Mouse (Mus musculus): ENCODE measurements at regions not wholly inside any gene's neighbourhood (a gene's known extent, or its start where the extent isn't known, plus 50 kb on each side); places are given as distances from the start of the nearest gene placed in this dataset.

DNA sequence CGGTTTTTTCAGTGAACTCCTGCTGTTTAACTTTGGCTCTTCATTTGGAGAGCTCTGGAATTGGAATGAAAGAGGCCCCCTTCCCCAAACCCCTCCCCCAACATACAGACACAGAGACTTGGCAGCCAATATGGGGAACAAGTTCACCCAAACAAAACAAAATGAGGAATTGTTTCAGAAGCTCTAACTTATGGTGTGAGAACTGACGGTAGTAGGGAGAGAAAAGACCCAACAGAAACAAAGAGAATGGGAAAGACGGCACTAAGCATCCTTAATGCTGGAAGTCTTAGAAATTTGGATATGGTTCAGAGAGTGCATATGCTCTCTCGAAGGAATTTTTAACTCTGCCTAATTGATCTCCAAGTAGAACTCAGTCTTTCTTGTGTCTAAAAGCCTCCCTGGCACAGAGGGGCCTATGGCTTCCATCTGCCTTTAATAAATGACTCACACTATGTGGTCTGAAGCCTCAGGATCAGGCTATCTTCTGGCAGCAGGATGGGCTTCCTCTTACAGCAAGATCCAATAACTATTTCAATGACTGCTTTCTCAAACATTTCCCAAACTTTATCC, 438.2 kb upstream of the Map3k7 start:
- no peak for DNase-seq

DNA sequence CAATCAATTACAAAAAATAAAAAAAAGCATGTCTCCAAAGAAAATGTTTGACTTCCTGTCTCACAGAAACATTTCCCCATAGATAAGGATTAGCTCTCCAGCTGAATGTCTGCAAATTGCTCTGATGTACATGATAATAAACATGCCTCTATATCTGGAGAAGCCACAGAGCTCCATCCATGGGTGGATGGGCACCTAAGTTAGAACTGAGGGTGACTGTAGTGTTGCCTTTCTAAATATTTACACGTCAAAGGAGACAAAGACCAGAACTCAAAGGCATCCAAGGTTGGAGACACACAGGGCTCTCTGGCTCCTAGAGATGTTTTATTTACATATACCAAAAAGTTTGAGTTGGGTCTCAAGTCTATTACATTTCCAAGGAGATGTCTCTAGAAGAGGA, 427.1 kb upstream of the Map3k7 start:
- no peak for DNase-seq

DNA sequence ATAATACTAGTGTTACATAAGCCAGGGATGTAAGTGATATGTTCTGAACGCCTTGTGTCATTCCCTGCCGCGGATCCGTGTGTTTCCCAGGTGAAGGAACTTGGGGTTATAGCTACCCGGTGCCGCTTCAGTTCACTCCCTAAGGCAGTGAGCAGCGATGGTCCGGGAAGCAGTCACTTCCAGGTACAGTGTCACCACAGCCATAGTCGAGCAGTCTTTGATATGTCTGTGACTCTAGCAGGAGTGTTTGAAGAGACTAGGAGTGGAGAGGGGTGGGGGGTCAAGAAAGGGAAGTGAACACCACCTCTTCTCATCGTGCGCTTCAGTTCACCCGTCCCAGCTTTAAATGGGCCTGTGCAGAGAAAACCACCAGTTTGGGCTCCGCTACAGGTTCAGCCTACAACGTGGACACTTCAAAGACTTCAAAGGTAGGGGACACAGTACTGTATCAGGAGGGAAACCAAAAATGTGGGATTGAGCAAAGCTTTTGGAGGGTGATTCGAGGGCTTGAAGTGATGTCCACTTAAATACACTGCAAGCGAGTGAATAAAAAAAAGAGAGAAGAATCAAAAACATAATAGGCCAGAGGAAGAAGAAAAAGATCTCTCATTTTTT, 410.0 kb upstream of the Map3k7 start:
- peak in 1 of 2 experiments; percentile 27 for DNase-seq

DNA sequence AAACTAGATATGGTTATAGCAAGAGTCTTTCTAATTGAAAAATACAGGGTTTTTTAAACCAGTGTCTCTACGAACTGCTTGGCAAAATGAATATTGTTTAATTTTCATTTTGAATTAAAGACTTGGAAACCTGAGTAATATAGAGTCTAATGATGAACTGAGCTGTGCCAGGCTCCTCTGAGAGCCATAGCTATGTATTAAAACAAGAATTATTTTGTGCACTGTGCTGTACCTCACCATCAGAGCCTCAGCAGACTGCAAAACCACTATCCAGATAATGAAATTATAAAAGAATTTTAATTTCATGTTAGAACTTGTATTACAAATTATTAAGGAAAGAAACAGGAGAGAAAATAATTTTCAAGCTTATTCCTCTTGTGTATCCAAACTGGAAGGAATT, 408.8 kb upstream of the Map3k7 start:
- no peak for DNase-seq

DNA sequence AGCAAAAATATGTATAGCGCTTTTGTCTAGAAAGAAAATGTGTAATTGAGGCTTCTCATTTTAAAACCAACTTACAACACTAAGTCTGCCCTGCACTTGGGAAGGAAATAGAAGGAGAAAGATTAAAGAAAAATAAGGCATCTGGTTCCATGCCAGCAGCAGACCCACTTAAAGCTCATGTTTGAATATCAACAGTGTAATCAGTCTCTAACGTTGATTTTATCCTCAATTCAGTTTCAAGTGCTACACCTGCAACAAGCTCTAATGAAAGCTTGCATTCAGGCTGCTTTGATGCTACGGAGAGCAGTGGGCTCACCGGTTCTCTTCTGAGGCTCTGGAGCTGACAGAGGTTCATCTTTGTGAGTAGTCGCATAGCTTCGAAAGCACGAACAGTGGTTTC, 406.6 kb upstream of the Map3k7 start:
- DNase-seq = no peak

DNA sequence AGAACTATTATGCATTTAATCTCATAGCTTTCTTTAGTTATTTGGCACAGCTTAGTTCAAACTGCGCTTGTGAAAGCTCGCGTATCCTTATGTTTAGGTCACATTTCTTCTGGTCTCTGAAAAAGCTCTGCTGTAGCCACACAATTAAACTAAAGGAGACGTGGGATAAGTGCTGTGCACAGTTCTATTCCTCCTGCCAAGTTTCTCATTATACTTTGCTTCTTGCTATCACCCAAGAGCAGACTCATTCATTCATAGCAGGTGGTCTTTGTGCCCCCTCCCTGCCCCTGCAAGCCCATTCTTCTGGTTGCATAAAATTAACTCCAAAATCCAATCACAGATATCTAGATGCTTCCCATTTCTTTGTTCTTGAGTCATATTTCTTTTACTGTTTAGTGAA, 403.6 kb upstream of the Map3k7 start:
- no peak for DNase-seq

DNA sequence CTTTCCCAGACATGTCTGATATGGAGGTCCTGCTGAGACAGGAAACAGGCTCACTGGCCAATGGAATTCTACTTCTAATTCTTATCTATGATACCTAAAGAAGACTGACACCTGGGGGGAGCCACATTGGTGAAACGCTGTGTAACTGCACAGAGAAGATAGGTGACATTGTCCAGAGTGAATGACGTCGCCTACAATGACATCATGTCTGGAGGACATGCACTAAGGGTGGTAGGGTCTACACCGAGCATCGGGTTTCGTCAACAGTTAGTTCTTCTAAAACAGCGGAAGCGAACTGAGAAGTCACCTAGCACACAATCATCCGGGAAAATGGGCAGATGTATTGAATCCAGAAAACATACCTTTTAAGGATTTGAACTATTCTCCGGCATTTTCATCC, 402.7 kb upstream of the Map3k7 start:
- no peak for DNase-seq

DNA sequence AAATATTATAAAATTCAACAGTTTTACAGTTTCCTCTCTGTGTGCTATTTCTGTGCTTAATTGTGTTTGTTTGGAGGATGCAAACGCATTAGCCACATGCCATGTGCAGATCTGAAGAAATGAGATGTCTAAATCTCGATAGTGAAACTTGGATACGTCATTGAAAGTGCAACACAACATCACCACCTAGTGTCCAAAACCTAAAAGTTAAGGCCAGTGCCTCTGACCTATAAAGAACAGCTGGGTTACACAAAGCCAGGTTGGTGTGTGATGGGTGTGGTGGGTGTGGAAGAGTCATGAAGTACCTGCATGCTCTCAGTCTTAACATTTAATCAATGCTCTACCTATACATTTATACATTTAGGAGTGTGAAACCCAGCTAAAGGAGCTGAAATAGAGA, 402.1 kb upstream of the Map3k7 start:
- DNase-seq = peak; percentile 15 to 23

DNA sequence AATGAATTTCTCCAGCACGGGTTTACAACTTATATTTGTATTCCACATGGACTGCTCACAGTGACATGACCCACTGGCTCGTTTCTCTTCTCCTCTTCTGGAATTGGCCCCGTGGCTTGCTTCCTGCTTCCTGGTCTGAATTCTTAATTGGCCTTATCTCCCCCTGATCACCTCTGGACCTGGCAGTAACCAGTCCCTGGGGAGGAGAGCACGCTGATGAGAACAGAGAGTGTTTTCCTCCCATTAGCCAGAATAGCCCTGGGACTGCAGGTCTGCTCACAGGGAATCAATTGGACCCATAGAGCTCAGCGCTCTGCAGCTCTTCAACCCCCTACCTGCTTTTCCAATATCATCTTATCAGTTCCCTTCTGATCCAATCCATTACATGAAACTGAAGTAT, 397.7 kb upstream of the Map3k7 start:
- DNase-seq = no peak

DNA sequence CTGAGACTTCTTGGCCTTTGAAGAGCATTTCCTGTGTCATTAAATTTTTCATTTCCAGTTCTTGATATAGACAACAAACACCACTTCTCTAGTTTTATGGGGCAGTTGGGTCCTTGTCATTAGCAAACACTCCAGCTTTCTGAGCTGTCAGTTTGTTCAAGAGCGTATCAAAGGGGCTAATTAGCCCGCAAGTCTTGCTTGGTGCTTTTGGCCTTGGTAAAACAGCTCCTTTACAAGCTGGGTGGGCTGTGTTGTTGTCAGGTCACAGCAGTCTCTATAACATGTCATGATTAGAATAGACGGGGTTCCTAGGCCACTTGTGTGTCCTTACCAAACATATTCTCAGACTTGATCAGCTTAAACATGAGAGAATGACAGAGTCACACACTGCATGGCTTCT, 397.1 kb upstream of the Map3k7 start:
- DNase-seq = no peak

DNA sequence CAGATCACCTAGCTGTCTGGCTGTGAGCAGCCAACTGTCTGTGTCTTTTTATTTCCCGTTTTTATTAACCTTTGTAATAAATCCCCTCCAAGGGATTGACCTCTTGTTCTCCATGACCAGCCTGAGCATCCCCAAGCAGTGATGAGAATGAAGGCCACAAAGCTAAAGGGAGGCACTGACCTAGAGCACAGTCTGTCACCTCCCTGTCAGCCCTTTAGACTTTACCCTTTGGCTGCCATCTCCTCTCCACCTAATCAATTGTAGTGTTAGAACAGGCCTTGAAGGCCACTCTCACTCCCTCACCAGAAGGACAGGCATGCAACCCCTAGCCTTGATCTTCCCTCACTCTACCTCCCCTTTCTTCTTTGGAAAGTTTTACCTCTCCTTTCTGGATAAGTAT, 394.2 kb upstream of the Map3k7 start:
- no peak for DNase-seq

DNA sequence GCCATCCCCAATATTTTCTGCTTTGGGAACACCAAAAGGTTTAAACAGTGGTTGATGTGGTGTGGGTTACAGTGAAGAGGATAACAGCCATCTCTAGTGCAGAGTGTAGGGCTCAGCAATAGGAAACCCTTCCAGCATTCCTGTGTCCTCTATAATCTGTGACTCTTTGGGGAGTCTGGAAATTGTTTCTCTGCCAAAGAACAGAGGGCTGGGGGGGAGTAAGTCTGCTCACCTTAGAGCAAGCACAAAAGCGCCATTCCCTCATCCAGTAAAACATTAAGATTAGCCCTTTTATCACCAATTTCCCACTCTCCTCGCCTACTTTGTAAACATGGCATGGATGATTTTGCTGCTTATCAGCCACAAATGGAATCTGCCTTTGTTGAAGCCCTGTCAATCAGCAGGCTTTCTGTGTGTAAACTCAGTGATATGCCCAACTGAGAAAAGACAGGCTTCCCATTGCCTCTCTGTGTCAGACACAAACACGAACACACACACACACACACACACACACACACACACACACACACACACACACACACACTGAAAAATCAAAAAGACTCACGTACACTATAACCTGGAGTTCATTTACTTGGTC, 386.8 kb upstream of the Map3k7 start:
- DNase-seq = no peak

DNA sequence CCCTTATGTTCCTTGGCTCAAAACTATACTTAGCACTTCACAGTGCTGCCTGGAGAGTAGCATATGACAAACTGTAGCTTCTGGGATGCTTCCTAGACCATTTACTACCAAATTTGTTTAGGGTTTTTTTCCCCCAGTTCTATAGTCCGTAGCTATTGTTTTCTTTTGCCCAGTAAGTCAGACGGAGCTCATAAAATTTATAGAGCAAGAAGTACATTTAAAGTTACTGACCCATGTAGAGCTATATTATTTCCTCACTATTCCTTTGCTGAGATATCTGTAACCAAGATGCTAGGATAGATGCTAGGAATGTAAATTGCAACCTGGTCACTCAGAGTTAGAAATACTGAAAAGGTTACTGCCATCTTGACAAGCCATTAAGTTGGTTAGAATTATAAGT, 380.4 kb upstream of the Map3k7 start:
- no peak for DNase-seq

DNA sequence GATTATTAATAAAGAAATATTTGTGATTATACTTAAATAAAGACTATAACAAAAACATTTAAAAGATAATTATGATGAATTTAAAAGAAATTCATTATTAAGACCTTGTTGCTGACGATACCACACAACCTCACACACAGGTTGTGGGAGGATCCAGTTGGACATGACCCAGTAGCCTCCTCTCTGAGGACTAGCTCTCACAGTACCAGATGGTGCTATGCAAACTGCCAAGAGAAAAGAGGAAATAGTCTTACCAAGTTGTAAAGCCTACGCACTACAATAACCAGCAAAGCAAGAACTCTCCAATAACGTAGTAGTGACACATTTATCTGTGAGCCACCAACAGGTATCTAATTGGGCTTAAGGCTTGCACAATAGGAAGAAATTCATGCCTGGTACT, 379.7 kb upstream of the Map3k7 start:
- DNase-seq = no peak

DNA sequence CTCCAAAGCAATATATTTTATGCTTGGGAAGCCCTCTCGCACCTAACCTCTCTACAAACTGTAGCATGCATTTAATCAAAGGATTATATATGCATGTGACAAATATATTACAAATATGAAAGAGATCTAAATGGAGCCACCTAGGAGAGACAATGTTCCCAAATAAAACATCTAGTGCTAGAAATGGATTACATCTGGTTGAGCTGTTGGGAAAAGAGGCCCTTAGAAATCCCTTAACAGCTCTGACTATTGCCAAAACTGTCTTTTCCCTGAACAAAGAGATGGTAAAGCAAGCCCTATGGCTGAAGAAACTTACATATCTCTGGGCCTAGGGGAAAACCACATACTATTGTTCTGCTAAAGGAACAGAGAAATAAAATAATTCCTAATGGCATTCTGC, 369.8 kb upstream of the Map3k7 start:
- no peak for DNase-seq

DNA sequence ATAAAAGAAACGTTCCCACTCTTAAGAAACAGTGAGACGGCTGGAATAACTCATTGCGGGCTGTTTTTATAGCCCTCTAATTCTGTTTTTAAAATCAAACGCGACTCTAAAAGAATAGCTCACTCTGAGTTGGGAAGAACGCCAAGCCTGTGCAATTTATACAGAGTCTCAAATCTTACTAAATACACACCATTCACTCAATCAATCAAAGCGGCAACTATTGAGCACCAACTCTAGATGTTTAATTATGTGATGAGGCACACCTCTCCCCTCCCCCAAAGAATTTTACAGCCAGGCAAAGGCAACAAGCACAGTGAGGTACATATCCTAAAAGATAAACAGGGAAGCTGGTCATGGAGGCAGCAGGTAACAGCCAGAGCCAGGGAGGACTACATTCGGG, 362.4 kb upstream of the Map3k7 start:
- no peak for DNase-seq

DNA sequence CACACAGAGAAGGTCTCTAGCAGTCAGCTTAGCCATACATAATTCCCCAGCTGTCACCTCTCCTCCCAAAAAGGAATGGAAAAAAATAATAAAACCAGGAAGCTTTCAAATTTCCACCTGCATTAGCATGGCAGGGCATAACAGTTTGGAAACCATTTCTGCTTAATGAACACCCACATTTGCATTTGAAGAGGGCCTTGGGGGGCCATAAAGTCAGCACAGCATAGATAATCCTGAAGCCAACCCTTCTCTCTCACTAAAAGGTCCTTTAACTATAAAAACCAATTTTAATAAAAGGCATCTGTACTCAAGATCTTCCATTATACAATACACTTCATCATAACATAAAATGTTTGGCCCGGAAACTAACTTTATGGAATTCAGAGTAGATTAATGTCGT, 360.1 kb upstream of the Map3k7 start:
- DNase-seq = no peak

DNA sequence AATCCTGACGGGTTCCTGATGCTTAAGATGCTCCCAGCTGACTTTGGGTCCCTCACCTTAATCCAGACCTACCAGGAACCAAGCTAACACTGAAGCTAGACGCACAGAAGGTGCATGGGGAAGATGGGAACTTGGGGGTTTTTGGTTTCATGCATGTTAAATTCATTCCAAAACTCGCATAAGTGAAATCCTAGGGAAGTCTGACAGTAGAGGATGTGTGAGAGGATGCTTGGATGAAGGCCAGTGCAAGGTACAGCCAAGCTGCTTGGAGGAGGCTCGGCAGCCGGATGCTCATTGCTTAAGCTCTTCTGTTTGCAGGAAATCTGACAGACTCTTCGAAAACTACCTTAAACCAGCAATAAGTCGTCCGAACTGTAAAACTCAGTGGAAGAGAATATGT, 355.1 kb upstream of the Map3k7 start:
- no peak for DNase-seq

DNA sequence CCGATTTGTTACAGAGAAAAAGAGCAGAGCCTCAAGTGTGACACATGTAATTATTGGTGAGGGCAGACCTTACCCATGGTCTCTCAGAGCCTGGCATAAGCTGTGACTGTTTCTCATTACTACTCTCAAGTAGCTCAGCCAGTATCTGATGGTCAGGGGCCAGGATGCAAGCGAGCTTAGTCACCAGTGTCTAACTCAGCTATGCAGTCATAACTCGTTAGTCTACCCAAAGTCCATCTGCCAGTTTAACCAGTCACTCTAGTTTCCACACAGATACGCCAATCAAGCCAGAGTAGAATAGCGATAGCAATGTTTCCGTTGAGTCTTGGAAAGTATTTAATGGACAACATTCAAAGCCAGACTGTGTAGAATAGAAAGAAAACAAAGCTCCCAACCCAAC, 354.3 kb upstream of the Map3k7 start:
- no peak for DNase-seq

DNA sequence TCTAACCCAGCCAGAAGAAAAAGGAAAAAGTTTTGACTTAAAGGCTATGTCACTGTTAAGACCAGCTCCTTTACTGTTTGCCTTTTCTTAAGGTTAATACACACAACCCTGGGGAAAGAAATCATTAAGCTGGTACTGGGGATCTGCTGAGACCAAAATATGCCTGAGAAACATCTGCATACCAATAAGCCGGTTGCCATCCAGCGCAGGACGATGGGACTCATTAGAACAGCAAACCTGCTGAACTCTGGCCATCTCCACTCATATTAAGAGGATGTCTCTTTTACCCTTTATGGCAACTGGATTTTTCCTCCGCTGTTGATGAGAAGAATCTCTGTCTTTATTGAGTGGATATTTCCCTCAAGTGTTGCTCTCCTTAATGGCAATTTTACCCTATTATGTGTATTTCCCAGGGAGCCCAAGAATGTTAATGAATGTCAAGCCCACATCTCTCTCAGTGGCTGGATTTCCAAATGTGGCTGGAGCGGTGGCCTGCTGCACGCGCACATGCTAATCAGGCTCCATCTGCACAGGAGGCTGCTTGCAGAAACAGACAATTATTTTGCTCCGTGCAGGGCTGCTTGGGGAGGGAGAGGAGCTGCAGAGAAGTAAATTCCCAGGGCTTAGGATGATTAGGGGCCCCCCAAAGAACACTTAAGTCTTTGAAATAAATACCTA, 351.6 kb upstream of the Map3k7 start:
- DNase-seq = no peak

DNA sequence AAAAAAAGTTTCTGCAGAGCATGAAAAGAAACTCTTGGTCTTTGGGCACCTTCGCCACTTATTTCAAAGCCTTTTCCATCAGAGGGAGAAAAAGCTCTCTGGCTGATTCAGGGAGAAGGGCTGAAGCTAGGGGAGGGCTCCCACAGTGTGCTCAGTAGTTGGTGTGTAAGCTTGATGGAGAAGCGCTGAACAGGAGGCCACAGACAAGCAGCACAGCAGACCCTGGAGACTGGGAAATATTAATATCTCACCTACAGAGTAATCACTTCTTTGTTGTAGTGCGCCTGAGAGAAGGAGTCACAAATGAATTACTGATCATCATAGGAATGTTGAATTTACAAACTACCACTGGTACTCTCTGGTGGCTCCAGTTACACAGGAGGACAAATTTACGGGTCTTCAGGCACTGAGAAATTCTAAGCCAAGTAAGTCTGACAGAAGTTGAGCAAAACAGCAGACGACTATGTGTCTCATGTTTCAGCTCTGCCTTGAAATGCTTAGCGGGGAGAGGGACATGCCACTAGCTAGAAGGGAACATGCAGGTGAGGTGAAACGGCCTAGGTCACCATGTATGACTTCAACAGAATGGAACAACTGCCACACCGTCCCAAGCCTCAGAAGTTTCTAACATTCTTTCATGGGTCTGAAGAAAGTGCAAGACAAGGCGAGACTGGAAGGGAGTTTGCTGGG, 350.9 kb upstream of the Map3k7 start:
- no peak for DNase-seq

DNA sequence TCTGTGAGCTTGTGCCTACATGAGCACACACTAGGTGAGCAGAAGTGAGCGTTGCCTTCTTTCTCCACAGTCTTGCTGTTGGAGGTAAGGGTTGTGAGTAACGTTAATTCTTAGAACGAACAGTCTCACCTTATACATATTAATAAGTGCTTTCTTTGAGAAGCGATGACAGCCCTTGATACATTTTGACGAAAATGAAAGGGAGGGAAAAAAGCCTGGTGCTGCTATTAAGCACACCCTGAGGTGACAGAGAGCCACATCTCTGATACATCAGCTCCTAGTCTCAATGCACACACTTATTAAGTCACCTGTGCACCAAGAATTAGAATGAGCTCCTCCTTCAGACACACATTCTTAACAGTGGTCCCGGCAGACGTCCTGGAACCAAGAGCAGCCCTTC, 346.3 kb upstream of the Map3k7 start:
- DNase-seq = no peak

DNA sequence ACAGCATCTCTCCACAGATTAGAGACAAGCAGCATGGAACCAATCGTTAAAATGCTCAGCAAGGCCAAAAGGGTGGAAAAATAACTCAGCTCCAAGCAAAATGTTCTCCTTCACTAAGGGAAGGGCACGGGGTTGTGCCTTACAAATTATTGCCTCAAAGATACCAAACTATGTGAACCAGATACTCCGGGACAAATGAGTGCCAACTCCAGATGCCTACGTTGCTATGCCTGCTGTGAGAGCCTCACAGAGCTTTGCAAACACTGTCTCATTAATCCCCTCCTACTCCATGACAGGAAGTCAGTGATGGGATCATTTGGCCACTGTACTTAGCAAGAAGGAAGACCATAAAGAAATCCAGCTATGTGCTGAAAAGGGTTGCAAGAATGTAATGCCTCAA, 345.9 kb upstream of the Map3k7 start:
- no peak for DNase-seq

DNA sequence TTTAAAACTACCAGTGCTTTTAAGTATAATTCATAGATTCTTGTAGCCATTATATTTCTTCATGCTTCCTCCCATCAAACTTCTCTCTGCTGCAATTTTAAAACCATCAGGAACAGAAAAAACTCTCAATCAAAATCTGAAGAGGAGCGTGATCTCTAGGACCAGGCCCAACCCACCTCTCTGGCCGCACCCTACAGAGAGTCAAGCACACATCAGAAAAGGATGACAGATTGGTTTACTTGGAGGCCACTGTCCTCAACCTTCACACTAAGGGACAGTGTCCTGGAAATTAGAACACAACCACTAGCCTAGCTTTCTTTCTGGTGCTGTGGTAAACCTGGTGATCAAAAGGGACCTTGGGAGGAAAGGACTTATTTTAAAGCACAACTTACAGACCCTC, 342.7 kb upstream of the Map3k7 start:
- DNase-seq = no peak
